Mouse (Mus musculus) ovary, adult 2 months (tissue): ENCODE measurements around the gene Bmp5. TPM values are rescaled to one million over a fixed set of nuclear protein-coding genes. Genes with fewer than 3 reads are reported as not detected.

ENCODE experiments used
- polyA plus RNA-seq: library from polyadenylated mRNA; depleted of rRNA; stranded (reverse); fragments of >200 nt; gene quantifications from 2 replicates; pipeline ENCODE4 v1.2.3, GENCODE M21; 2012; rRNA removed

Bmp5 gene
- 0.17 and 0.24 TPM in 2 replicates for polyA plus RNA-seq

DNA sequence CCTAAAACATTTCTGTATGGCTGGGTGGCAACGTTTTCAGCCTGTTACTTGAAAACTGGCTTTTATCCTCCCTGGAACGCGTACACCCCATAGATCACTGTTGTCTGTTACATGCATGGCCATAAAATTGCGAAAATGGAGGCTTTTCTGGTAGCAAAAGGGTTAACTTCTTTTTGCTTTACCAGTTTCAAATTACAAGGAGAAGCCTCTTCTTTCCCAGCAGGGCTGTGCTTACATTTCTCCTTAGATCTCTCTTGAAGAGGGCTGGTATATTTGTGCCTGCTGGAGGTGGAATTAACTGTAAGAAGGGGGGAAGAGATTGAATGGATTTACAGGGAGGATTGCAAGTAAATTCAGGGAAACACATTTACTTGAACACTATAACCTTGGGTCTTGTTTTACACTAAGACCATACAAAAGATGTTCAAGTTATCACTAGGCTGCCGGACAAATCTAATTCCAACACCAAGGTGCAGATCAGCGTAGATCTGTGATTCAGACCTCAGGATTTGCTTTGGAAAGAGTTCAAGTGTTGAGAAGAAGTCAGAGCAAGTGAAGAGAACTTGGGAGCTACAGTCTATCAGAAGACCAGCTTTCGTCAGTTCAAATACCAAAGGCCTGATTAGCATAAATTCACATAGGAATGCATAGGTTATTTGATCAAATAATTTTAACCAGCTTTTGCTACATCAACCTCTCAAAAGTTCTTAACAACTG, at the start of gene Bmp5:
TSS of gene Bmp5 (plus strand) at position 236 of the 717 bp plus-strand sequence.

Other genes with a start within 250 kb of the Bmp5 start
- gene Tmod3, start 215.7 kb upstream of the Bmp5 start, polyA plus RNA-seq, result 16.2 and 18.4 TPM in 2 replicates
- 0.75 and 1.1 TPM in 2 replicates for gene Tmod2, start 164.0 kb upstream of the Bmp5 start, polyA plus RNA-seq
- 57.0 and 87.5 TPM in 2 replicates for gene Lysmd2, start 149.6 kb upstream of the Bmp5 start, polyA plus RNA-seq
- gene Scg3, start 91.3 kb upstream of the Bmp5 start, polyA plus RNA-seq, result 0.83 and 3.0 TPM in 2 replicates
- gene Hmgcll1, start 239.5 kb downstream of the Bmp5 start, polyA plus RNA-seq, result 0.35 and 0.55 TPM in 2 replicates